Mouse (Mus musculus) layer of hippocampus, postnatal 14 days (tissue): ENCODE measurements at regions not wholly inside any gene's neighbourhood (a gene's known extent, or its start where the extent isn't known, plus 50 kb on each side); places are given as distances from the start of the nearest gene placed in this dataset.

Experiments used
- DNase-seq, 2 experiments: peaks; one replicate each; pipeline ENCODE4 v3.0.0; 2021 to 2022; ENCODE audit warnings: low spot score in 2 of 2, mixed read lengths in 1 of 2

DNA sequence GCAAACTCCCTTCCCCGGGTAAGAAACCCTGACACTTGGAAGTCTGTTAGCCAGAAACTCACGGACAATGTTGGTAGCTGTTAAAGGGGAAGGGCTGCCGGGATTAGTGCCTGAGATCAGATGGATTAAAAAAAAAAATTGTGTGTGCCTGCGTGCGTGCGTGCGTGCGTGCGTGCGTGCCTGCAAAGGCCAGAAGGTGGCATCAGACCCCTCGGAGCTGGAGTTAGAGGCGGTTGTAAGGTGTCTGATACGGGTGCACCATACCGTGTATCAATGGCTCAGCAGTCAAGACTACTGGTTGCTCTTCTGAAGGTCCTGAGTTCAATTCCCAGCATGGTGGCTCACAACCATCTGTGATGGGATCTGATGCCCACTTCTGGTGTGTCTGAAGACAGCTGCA lies 59.0 kb upstream of the Ccdc167 start:
- no peak for DNase-seq

DNA sequence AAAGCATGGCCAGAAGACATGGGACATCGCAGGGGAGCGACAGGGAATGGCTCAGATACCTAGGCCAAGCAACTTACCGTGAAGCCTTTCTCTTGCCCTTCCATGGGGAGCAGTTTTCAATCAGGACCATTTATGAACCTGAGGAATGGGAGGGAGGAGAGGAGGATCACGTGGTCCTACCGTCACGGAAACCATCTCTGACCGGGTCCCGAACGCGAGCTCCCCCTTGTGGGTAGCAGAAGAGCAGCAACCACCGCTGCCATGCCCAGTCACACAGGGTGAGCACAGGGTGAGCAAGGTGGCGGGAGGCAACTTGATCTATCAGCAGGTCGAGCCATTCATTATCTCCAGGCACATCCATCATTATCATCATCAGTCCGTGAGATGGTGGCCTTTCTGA lies 56.5 kb upstream of the Ccdc167 start:
- peak in 1 of 2 experiments; percentile 41 for DNase-seq

- DNase-seq = no peak
Measured at GRCm38 (mm10) chr17:29770914-29771313, 54.1 kb upstream of the Ccdc167 start.

- no peak for DNase-seq
Measured at GRCm38 (mm10) chr17:29769631-29770030, 52.8 kb upstream of the Ccdc167 start.

- no peak for DNase-seq
Measured at GRCm38 (mm10) chr17:29769143-29769542, 52.3 kb upstream of the Ccdc167 start.

GRCm38 (mm10) chr17:29768642-29769041 lies 51.8 kb upstream of the Ccdc167 start:
- no peak for DNase-seq
